Mouse (Mus musculus) heart, adult 11 months (tissue): ENCODE data around the gene Bloc1s5.

Experiments
- DNase-seq: peaks from one replicate; pipeline ENCODE4 v3.0.0; 2022

The Bloc1s5 gene

GRCm38 (mm10) chr13:38616887-38617286 is 18.0 kb downstream of the Bloc1s5 start:
- DNase-seq = no peak

DNA sequence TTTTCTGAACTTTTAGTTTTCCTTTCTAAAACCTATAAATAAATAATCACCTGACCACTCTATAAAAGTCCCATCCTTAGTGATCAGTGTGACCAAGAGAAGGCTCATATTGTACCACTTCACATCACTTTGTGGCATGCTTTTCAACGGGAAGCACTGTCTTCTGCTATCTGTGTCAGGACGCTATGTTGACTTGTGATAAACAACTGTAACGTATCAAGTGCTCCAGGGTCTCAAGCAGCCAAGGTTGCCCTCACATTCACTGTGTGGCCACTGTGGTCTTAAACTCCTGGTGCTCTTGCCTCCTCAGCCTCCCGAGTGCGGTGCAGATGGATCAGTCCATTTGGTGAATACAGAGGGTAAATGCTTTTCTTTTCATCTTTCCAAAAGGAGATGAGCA is 19.3 kb downstream of the Bloc1s5 start:
- no peak for DNase-seq

DNA sequence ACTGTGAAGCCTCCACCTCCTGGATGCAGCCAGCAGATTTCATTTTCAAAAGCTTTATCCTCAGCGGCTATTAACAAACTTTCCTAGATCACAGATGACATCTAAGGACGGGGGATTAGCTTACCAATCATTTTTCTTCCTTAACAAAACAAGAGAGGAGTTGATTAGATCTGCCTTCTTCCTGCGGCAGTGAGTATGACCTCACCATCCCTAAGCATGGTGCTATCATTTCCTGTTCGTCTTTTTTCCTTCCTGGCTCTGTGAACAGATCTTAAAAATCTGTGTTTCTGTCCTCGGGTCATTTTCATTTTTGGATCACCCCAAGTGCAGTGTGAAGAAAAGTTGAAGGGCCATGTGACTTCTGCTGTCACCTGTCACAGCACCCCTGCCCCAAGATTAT is 20.6 kb downstream of the Bloc1s5 start:
- no peak for DNase-seq

- no peak for DNase-seq
Observed at GRCm38 (mm10) chr13:38613583-38613982, 21.3 kb downstream of the Bloc1s5 start.

- DNase-seq = no peak
Observed at GRCm38 (mm10) chr13:38612608-38613007, 22.3 kb downstream of the Bloc1s5 start.

- peak; percentile 71 for DNase-seq
Observed at GRCm38 (mm10) chr13:38612179-38612578, 22.7 kb downstream of the Bloc1s5 start.

DNA sequence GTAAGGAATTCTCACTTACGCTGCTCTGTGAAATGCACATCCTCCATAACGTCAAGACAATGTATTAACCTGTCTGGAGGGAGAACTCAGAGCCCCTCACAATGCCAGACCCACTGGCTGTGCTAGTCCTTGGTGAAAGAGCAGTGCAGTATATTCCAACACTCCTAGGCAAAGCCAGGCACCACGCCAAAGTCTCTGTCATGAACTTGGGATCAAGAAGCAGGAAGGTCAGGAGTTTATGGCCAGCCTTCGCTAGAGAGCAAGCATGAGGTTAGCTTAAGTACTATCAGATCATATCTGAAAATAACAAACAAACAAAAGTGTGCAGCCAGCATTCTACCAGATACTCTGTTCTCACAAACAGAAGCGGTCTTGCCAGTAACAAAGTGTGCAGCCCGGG is 24.6 kb downstream of the Bloc1s5 start:
- peak; percentile 94 for DNase-seq

DNA sequence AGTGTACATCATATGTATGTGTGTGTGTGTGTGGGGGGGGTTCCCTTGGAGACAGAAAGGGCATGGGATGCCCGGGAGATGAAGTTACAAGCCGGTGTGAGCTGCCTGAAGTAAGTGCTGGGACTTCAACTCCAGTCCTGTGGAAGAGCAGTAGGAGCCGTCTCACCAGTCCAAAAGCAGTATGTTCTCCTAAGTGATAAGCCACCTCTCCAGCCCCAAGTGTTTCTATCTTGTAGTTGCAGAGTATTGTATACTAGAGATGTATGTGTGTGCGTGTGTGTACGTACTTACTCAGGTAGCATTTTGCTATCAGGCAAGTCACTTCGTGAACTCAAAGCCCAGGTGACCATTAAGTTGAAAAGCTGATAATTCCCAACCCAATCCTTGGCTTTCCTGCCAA is 27.8 kb downstream of the Bloc1s5 start:
- DNase-seq = no peak

- DNase-seq = no peak
Observed at GRCm38 (mm10) chr13:38605353-38605752, 29.6 kb downstream of the Bloc1s5 start.

- DNase-seq = no peak
Observed at GRCm38 (mm10) chr13:38602966-38603365, 31.9 kb downstream of the Bloc1s5 start.

- no peak for DNase-seq
Observed at GRCm38 (mm10) chr13:38602243-38602832, 32.6 kb downstream of the Bloc1s5 start.

DNA sequence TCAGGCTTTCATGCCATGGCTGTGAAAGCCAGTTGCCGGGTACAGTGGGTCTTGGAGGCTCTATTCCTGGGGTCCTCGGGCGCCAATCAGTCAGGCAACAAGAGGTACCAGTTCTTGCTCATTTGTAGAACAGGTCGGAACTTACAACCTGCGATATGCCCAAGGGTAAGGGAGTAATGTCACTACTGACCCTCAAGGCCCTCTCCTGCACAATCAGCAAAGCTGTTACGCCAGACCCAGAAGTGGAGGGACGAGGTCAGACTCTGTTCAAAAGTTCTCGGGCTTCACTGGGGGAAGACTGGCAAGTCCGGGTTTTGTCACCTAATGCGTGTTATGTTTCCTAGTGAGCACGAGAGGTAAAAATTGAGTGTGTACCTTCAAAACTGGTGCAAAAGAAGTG is 34.1 kb downstream of the Bloc1s5 start:
- DNase-seq = no peak

GRCm38 (mm10) chr13:38597076-38597475 is 37.8 kb downstream of the Bloc1s5 start:
- no peak for DNase-seq

DNA sequence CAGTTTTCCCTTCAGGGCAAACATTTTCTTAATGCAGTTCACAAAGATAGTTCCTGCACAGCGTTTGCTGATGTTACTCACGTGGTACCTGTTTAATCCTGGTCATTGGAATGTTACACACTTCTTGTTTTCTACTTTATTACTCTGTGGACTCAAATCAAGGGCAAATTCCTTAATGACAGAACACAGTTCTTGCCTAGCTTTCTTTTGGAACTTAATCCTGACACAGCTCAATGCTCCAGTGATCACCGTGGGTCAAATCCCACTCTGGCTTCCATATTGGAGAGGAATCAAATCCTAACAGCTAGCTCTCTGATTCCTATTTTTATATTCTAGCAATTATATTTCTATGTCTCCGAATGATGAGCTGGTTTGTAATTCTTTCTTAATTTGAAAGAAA is 38.4 kb downstream of the Bloc1s5 start:
- no peak for DNase-seq

DNA sequence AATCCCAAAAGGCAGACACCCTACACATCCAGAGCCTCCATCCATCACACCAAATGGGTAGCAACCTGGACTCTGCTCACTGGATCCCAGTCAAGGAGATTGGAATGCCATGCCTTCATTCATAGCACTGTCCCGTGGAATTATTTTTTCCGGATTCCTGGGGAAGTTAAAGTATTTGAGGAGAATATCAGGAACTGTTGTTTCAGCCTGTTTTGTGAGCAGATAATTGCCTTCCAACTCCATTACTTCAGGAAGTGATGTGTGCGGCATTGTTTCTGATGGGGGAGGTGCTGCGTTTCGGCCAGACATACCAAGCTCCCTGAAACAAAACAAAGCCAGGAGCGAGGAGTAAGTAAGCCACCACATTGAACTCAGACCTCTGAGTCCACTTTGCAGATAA is 41.8 kb downstream of the Bloc1s5 start:
- peak; percentile 98 for DNase-seq

DNA sequence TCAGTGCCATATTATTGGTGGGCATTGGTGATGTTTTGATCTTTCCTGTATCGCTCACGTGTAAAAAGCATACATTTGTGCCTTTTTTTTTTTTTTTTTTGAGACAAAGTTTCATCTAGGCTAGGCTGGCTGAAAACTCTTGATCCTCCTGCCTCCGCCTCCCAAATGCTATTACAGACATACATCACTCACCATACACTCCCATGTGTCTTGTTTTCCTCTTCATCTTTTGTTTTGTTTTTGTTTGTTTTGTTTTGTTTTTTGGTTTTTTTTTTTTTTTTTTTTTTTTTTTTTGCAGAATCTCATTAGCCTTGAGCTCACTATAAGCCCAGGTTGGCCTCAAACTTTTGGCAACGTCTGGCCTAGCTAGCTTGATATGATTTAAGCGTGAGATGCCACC is 47.6 kb downstream of the Bloc1s5 start:
- no peak for DNase-seq

DNA sequence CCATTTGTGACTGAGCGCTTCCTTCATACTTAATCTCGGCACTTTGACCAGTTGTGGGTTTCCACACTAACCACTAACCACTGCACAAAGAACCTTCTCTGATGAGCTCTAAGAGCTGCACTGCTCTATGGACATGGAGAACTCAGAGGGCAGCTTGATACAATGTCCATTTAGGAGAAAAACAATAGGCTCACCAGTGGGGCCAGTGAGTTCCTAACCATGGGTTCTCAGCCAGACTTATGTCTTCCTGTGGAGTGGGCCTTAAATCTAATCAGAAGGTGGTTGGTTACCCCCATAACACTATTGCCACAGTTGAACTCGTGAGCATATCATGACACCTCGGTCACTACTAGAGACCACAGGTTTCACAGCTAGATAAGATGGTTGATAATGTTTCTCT is 48.5 kb downstream of the Bloc1s5 start:
- DNase-seq = no peak

DNA sequence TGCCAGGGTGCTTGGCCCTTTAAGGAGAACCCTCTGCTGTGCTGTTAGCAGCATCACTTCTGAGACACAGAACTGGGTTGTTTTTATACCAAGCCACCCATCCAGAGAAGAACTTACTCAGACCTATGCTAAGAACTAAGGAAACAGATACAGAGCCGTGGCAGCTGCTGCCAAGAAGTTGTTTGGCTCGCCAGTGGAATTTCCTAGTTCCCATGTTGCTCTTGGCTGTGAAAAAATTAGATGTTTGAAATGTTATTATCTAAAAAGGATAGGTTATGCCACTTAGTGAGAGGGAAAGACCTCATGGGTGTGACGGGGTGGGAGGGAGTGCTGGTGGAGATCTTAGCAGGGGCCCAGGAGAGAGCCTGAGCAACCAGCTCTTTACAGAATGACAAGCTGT is 52.1 kb downstream of the Bloc1s5 start:
- DNase-seq = peak; percentile 98

- peak; percentile 98 for DNase-seq
Observed at GRCm38 (mm10) chr13:38580601-38581457, 54.1 kb downstream of the Bloc1s5 start.

DNA sequence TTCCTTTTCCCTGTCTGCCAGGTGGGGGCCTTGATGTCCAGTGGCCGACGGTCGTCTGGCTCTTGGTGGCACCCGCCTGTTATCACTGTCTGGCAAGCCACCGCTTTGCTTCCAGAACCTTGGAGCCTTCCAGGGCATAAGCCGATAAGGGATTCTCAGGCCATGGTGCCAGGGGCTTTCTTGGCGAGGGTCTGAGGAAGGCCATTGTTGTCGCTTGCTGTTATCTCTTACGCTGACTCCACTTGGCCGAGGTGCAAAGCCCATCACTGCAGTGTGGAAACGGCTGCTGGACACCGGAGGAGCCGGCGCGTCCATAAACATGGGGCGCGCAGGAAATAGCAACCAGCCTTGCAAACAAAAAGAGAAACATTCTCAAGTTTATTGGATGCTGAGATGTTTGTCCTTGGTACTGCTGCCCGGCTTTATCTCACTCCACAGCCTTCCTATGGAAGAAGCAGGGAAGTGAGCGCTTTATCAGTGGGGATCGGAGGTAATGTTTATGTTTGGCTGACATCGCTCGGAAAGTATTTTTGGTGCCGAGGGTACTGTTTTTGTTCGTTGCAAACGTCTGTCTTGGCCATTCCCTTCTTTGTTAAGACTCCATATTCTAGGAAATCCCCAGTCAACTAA is 54.8 kb downstream of the Bloc1s5 start:
- peak; percentile 97 for DNase-seq

GRCm38 (mm10) chr13:38574668-38575067 is 60.2 kb downstream of the Bloc1s5 start:
- DNase-seq = no peak

GRCm38 (mm10) chr13:38573281-38573680 is 61.6 kb downstream of the Bloc1s5 start:
- DNase-seq = peak; percentile 89

GRCm38 (mm10) chr13:38565245-38565644 is 69.7 kb downstream of the Bloc1s5 start:
- peak; percentile 49 for DNase-seq

GRCm38 (mm10) chr13:38554611-38555010 is 80.3 kb downstream of the Bloc1s5 start:
- peak; percentile 78 for DNase-seq
